Mouse (Mus musculus) intestine, embryonic 16.5 days (tissue): ENCODE results near the gene Plpp2. TPM values are rescaled to one million over a fixed set of nuclear protein-coding genes. Genes with fewer than 3 reads are reported as not detected.

Experiments
- ATAC-seq: fragments of 200-750 bp; cut with Nextera tagmentation; 2 replicates; pipeline ENCODE4 v1.8.0; 2017; ENCODE audit warnings: moderate TSS enrichment, moderate library complexity
- H3K27ac ChIP-seq: fragments of 300-500 bp; sonication (generic); 2 replicates; pipeline ENCODE4 v1.5.1; 2014; ENCODE audit warnings: mild to moderate bottlenecking, low read length
- H3K27me3 ChIP-seq: fragments of 300-500 bp; sonication (generic); replicated peaks from 2 replicates; pipeline ENCODE4 v1.6.1; 2014; ENCODE audit warnings: low read length, control low read depth, mixed read lengths; ENCODE audit not compliant: control insufficient read depth, insufficient read depth
- H3K36me3 ChIP-seq: fragments of 300-500 bp; sonication (generic); 2 replicates; pipeline ENCODE4 v1.6.1; 2014; ENCODE audit warnings: low read length, control low read depth; ENCODE audit not compliant: control insufficient read depth, insufficient read depth
- H3K4me1 ChIP-seq: fragments of 300-500 bp; sonication (generic); 2 replicates; pipeline ENCODE4 v1.6.1; 2014; ENCODE audit warnings: low read length, control low read depth, mixed read lengths; ENCODE audit not compliant: control insufficient read depth, insufficient read depth
- H3K4me2 ChIP-seq: fragments of 300-500 bp; sonication (generic); 2 replicates; pipeline ENCODE4 v1.6.1; 2014; ENCODE audit warnings: low read depth, low read length, control low read depth
- H3K4me3 ChIP-seq: fragments of 300-500 bp; sonication (generic); 2 replicates; pipeline ENCODE4 v1.5.1; 2014; ENCODE audit warnings: mild to moderate bottlenecking, low read length
- H3K9ac ChIP-seq: fragments of 300-500 bp; sonication (generic); 2 replicates; pipeline ENCODE4 v1.6.1; 2014; ENCODE audit warnings: low read depth, low read length
- H3K9me3 ChIP-seq: fragments of 300-500 bp; sonication (generic); 2 replicates; pipeline ENCODE4 v1.6.1; 2016; ENCODE audit warnings: low read length, control low read depth; ENCODE audit not compliant: control insufficient read depth
- WGBS: fragments of 180-500 bp; shearing (Covaris S2); extraction: QIAGEN DNeasy Blood & Tissue Kit; methylation state at CpG from one replicate; pipeline ENCODE4 v1.1.7; 2014; 5-methylcytosine and 5-hydroxymethylcytosine counted together
- polyA plus RNA-seq: library from polyadenylated mRNA; unstranded; fragments of >200 nt; fragmentation: Nextera tagmentation; extraction: Ambion mirVana; gene quantifications from 2 replicates; pipeline ENCODE4 v1.2.1, GENCODE M21; 2015

The Plpp2 gene
- polyA plus RNA-seq, 1 experiment from 2014 or later, result 140 TPM

- Histone ChIP-seq H3K27ac (no peak overlapping the region), H3K4me1 (peaks cover 9% of the 10 kb centered on the region), H3K27me3 (no peaks in the 10 kb centered on the region), H3K4me3 (no peak overlapping the region), H3K9ac (no peak overlapping the region), H3K36me3 (peaks cover 15% of the 10 kb centered on the region), H3K9me3 (no peaks in the 10 kb centered on the region), H3K4me2 (no peak overlapping the region)
- 94% methylated on average over 7 of the region's 7 CpGs for WGBS
- ATAC-seq, result no peak
These were observed 3.7 kb upstream of the Plpp2 start for GRCm38 (mm10) chr10:79537271-79537670.

DNA sequence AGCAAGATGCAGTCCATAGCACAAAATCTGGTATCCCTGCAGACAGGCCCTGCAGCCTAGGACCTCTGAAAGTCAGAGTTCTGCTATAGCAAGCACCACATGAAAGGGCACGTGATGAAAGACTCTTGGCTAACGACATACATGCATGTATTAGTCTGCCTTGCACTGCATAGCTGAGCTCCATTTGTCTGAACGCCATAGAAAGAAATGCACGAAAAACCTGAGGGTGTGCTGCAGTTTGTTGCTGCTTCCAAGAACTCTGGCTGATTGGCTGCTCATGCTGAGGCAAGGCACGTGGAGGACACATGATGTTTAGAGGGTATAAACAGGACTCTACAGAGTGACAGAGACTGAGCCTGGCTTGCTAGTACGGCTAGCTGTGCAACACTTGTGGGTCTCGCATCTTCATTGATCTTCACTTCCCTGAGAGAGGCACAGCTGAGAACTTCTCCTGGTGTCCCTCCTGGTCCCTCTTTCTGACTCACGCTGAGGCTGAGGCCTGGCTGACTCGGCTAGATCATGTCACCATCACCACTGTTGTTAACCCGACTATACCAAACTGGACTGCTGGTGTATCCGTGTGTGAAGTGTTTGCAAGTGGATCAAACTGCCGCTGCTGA, 3.0 kb upstream of the Plpp2 start:
- no peak for ATAC-seq
- Histone ChIP-seq H3K27ac (no peak overlapping the region), H3K4me3 (no peak overlapping the region), H3K9me3 (no peaks in the 10 kb centered on the region), H3K27me3 (no peaks in the 10 kb centered on the region), H3K36me3 (peaks cover 11% of the 10 kb centered on the region), H3K9ac (no peak overlapping the region), H3K4me2 (no peak overlapping the region), H3K4me1 (peaks cover 9% of the 10 kb centered on the region)
- WGBS, result 70% methylated on average over 12 of the region's 12 CpGs

DNA sequence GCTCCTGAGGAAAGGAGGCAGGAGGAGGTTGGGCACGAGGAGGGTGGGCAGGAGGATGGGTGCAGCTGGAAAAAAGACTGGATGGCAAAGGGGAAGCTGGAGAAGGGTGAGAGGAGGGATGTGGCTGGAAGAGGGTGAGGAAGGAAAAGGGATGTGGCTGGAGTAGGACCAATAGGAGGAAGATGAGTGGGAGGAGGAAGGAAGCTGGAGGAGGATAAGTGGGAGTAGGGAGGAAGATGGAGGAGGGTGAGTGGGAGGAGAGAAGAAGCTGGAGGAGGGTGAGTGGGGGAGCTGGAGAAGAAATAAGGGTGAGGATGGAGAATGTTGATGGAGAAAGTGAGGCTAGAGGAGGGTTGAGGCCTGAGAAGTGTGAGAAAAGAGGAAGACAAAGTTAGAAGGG, 1.8 kb upstream of the Plpp2 start:
- Histone ChIP-seq H3K4me2 (no peak overlapping the region), H3K36me3 (peaks cover 6% of the 10 kb centered on the region), H3K4me3 (no peak overlapping the region), H3K4me1 (peaks cover 16% of the 10 kb centered on the region), H3K9ac (no peak overlapping the region), H3K9me3 (no peaks in the 10 kb centered on the region), H3K27ac (no peak overlapping the region), H3K27me3 (no peaks in the 10 kb centered on the region)
- WGBS, result 50% methylated on average over 1 of the region's 1 CpGs
- no peak for ATAC-seq

DNA sequence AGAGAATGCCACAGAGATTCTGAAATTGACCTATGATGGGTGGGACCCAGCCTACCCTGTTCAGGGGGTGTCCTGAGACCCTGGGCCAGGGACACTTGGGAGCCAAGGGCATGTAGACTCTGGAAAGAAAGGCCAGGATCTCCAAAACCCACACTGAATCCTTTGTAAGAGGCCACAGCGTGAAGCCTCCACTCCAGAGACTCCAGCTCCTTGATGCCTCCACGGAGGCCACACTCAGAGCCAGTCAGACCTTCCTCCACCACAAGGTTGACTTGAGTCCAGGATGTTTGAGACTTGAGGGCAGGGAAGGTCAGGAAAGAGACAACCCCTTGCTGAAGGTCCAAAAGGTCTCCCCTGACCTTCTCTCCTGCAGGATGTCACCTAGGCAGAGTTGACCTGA, 830 bp upstream of the Plpp2 start:
- WGBS, result 85% methylated on average over 2 of the region's 2 CpGs
- H3K4me1 ChIP-seq, result peaks cover 22% of the 10 kb centered on the region
- no peak overlapping the region for H3K27ac ChIP-seq
- no peak overlapping the region for H3K4me2 ChIP-seq
- no peak overlapping the region for H3K4me3 ChIP-seq
- H3K9ac ChIP-seq, result no peak overlapping the region
- ATAC-seq, result no peak
- H3K27me3 ChIP-seq, result no peaks in the 10 kb centered on the region
- peaks cover 4% of the 10 kb centered on the region; the same call in 1 of the 2 replicates for H3K36me3 ChIP-seq
- H3K9me3 ChIP-seq, result no peaks in the 10 kb centered on the region

DNA sequence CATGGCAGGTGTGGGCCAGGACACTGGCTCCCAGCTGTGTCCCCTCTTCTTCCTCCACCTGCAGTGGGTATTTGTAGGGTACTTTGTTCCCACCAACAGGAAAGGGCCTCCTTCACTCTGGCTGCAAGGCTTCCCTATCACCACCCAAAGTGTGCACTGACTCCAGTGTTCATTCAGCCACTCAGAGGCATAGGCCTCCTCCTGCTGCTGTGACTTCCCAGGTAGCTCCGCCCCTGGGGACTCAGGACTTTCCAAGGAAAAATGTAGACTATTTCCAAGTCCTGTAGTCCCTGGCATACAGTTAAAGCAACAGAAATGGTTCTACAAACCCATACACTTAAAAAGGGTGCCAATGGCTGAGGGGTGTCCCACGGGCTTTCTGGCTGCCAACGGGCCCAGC, 918 bp downstream of the Plpp2 start:
- Histone ChIP-seq H3K9me3 (no peaks in the 10 kb centered on the region), H3K4me3 (peak overlapping the region; percentile 74), H3K4me2 (peak overlapping the region; percentile 91), H3K9ac (peak overlapping the region; percentile 86), H3K27ac (peak overlapping the region; percentile 90), H3K36me3 (peaks cover 9% of the 10 kb centered on the region), H3K27me3 (no peaks in the 10 kb centered on the region), H3K4me1 (peaks cover 22% of the 10 kb centered on the region)
- 27% methylated on average over 3 of the region's 3 CpGs for WGBS
- ATAC-seq, result peak; percentile 71

GRCm38 (mm10) chr10:79531593-79531992, 2.0 kb downstream of the Plpp2 start:
- Histone ChIP-seq H3K4me3 (peak overlapping the region; percentile 74), H3K27ac (peak overlapping the region; percentile 90), H3K4me1 (peaks cover 22% of the 10 kb centered on the region), H3K4me2 (peak overlapping the region; percentile 91), H3K27me3 (no peaks in the 10 kb centered on the region), H3K36me3 (peaks cover 10% of the 10 kb centered on the region), H3K9me3 (no peaks in the 10 kb centered on the region), H3K9ac (peak overlapping the region; percentile 14)
- WGBS, result 69% methylated on average over 3 of the region's 3 CpGs
- ATAC-seq, result no peak

- Histone ChIP-seq H3K27me3 (no peaks in the 10 kb centered on the region), H3K4me3 (no peak overlapping the region; the same call in 1 of the 2 replicates), H3K9me3 (no peaks in the 10 kb centered on the region), H3K4me2 (peak overlapping the region; percentile 91), H3K4me1 (peaks cover 22% of the 10 kb centered on the region), H3K9ac (no peak overlapping the region), H3K36me3 (peaks cover 10% of the 10 kb centered on the region), H3K27ac (no peak overlapping the region)
- 94% methylated on average over 13 of the region's 13 CpGs for WGBS
- no peak for ATAC-seq
These were observed 2.9 kb downstream of the Plpp2 start for GRCm38 (mm10) chr10:79530721-79531120.

DNA sequence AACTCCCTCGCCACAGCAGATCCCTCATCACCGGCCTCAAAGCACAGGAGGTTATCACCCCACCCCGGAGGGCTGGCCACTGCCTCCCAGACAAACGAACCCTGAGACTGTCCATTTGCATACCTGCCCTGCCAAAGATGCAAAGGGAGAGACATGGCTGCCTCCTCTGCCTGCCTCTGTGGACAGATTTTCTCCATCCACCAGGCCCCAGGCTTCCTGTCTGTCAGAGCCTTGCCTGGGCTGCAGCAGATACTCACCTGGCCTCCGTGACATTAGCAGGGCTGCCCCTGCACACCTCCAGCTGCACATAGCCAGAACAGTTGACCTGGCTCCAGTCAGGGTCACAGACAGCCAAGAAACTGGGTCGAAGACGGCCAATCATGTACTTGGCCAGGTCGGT, 3.4 kb downstream of the Plpp2 start:
- ATAC-seq, result no peak
- Histone ChIP-seq H3K4me1 (peaks cover 22% of the 10 kb centered on the region), H3K36me3 (peaks cover 13% of the 10 kb centered on the region), H3K27ac (no peak overlapping the region), H3K4me3 (no peak overlapping the region), H3K4me2 (no peak overlapping the region), H3K9me3 (no peaks in the 10 kb centered on the region), H3K27me3 (no peaks in the 10 kb centered on the region), H3K9ac (no peak overlapping the region)
- 67% methylated on average over 8 of the region's 8 CpGs for WGBS

DNA sequence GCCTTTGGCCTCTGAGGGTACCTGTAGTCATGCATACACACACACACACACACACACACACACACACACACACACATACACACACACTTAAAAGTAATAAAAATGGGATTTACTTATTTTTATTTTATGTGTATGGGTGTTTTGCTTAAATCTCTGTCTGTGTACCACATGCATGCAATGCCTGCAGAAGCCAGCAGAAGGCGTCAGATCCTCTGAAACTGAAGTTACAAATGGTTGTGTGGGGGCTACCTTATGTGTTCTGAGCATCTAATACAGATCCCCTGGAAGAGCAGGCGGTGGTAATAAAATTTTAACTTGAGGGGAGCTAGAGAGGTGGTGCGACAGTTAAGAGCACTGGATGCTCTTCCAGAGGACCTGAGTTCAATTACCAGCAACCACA, 5.5 kb downstream of the Plpp2 start:
- no peak overlapping the region for H3K9ac ChIP-seq
- no peak overlapping the region for H3K4me3 ChIP-seq
- H3K9me3 ChIP-seq, result no peaks in the 10 kb centered on the region
- H3K36me3 ChIP-seq, result peaks cover 13% of the 10 kb centered on the region
- H3K4me1 ChIP-seq, result peaks cover 13% of the 10 kb centered on the region
- no peaks in the 10 kb centered on the region for H3K27me3 ChIP-seq
- no peak overlapping the region for H3K4me2 ChIP-seq
- WGBS, result 74% methylated on average over 3 of the region's 3 CpGs
- H3K27ac ChIP-seq, result no peak overlapping the region
- no peak for ATAC-seq

GRCm38 (mm10) chr10:79527453-79527845, 6.1 kb downstream of the Plpp2 start:
- Histone ChIP-seq H3K4me1 (peaks cover 13% of the 10 kb centered on the region), H3K4me3 (no peak overlapping the region), H3K9ac (no peak overlapping the region), H3K36me3 (peaks cover 13% of the 10 kb centered on the region), H3K9me3 (no peaks in the 10 kb centered on the region), H3K27ac (no peak overlapping the region), H3K4me2 (no peak overlapping the region), H3K27me3 (no peaks in the 10 kb centered on the region)
- no peak for ATAC-seq
- 86% methylated on average over 6 of the region's 6 CpGs for WGBS
